Mouse (Mus musculus) MEL (cell line): ENCODE measurements around the gene Fam114a2. TPM values are rescaled to one million over a fixed set of nuclear protein-coding genes. Genes with fewer than 3 reads are reported as not detected.
A peak's percentile ranks its signal among the peaks of the same experiment; 100 is the strongest.

ENCODE experiments used
- DNase-seq: peaks from one replicate; pipeline ENCODE4 v3.0.0; 2011; ENCODE audit warnings: low read depth, low spot score
- H3K27ac ChIP-seq: 2 replicates; pipeline ENCODE4 v1.5.1; 2012; ENCODE audit warnings: low read depth, mild to moderate bottlenecking, control low read depth, low read length, moderate library complexity; ENCODE audit not compliant: control insufficient read depth
- H3K27me3 ChIP-seq, 2 experiments: fragments of 150-350 bp in 1 of 2; sonication (generic) in 1 of 2; 2 replicates each; pipeline ENCODE4 v1.6.1; 2012; ENCODE audit warnings: low read length in 2 of 2, mild to moderate bottlenecking in 2 of 2, improper control_type of control experiment in 1 of 2, moderate library complexity in 1 of 2; ENCODE audit not compliant: insufficient read depth in 2 of 2, control insufficient read depth in 1 of 2
- H3K36me3 ChIP-seq, 2 experiments: 2 replicates each; pipeline ENCODE4 v1.6.1; 2012 to 2014; ENCODE audit warnings: low read length in 2 of 2, improper control_type of control experiment in 1 of 2, inconsistent platforms in 1 of 2, mild to moderate bottlenecking in 1 of 2; ENCODE audit not compliant: insufficient read depth in 2 of 2, control insufficient read depth in 1 of 2
- H3K4me1 ChIP-seq, 2 experiments: fragments of 150-350 bp in 1 of 2; sonication (generic) in 1 of 2; 2 replicates each; pipeline ENCODE4 v1.6.1; 2012; ENCODE audit warnings: low read length in 2 of 2, improper control_type of control experiment in 1 of 2, mild to moderate bottlenecking in 1 of 2; ENCODE audit not compliant: insufficient read depth in 2 of 2, control insufficient read depth in 1 of 2
- H3K4me3 ChIP-seq, 2 experiments: fragments of 150-350 bp in 1 of 2; sonication (generic) in 1 of 2; 2 replicates each; pipeline ENCODE4 v1.5.1; 2012; ENCODE audit warnings: low read depth in 2 of 2, low read length in 2 of 2, mild to moderate bottlenecking in 2 of 2, moderate library complexity in 2 of 2, control low read depth in 1 of 2, improper control_type of control experiment in 1 of 2; ENCODE audit not compliant: control insufficient read depth in 1 of 2, insufficient read depth in 1 of 2
- H3K79me2 ChIP-seq: 2 replicates; pipeline ENCODE4 v1.6.1; 2012; ENCODE audit warnings: mild to moderate bottlenecking, low read length, moderate library complexity; ENCODE audit not compliant: control insufficient read depth, poor library complexity, insufficient read depth
- H3K9ac ChIP-seq: 2 replicates; pipeline ENCODE4 v1.6.1; 2012; ENCODE audit warnings: low read depth, mild to moderate bottlenecking, control low read depth, low read length, moderate library complexity; ENCODE audit not compliant: control insufficient read depth, poor library complexity, severe bottlenecking
- H3K9me3 ChIP-seq: fragments of 150-350 bp; sonication (generic); replicated peaks from 2 replicates; pipeline ENCODE4 v1.6.1; 2012; ENCODE audit warnings: mild to moderate bottlenecking, low read length, improper control_type of control experiment, moderate library complexity; ENCODE audit not compliant: insufficient read depth
- BHLHE40 ChIP-seq: IDR thresholded peaks from 2 replicates; pipeline ENCODE4 v1.6.1; 2012; ENCODE audit warnings: low read depth, mild to moderate bottlenecking, inconsistent platforms, low read length, improper control_type of control experiment, borderline replicate concordance
- CHD1 ChIP-seq: IDR thresholded peaks from 2 replicates; pipeline ENCODE4 v1.6.1; 2012; ENCODE audit warnings: low read depth, mild to moderate bottlenecking, inconsistent platforms, low read length, improper control_type of control experiment
- CHD2 ChIP-seq: IDR thresholded peaks from 2 replicates; pipeline ENCODE4 v1.6.1; 2011; ENCODE audit warnings: low read length, improper control_type of control experiment
- ELF1 ChIP-seq: IDR thresholded peaks from 2 replicates; pipeline ENCODE4 v1.6.1; 2014; ENCODE audit warnings: low read depth, mild to moderate bottlenecking, inconsistent platforms, low read length, improper control_type of control experiment, moderate library complexity
- EP300 ChIP-seq, 2 experiments: IDR thresholded peaks; 2 replicates each; pipeline ENCODE4 v1.6.1; 2011; ENCODE audit warnings: improper control_type of control experiment in 2 of 2, low read length in 2 of 2, low read depth in 1 of 2, mild to moderate bottlenecking in 1 of 2
- ETS1 ChIP-seq: IDR thresholded peaks from 2 replicates; pipeline ENCODE4 v1.6.1; 2012; ENCODE audit warnings: low read depth, mild to moderate bottlenecking, inconsistent platforms, low read length, improper control_type of control experiment, moderate library complexity
- HCFC1 ChIP-seq: IDR thresholded peaks from 2 replicates; pipeline ENCODE4 v1.6.1; 2012; ENCODE audit warnings: low read depth, mild to moderate bottlenecking, inconsistent platforms, low read length, improper control_type of control experiment, moderate library complexity
- JUND ChIP-seq: IDR thresholded peaks from 2 replicates; pipeline ENCODE4 v1.6.1; 2011; ENCODE audit warnings: low read depth, mild to moderate bottlenecking, improper control_type of control experiment, low read length
- KAT2A ChIP-seq: conservative IDR thresholded peaks from 2 replicates; pipeline ENCODE4 v1.6.1; 2012; ENCODE audit warnings: low read depth, low read length, improper control_type of control experiment, inconsistent platforms
- MAFK ChIP-seq: IDR thresholded peaks from 2 replicates; pipeline ENCODE4 v1.6.1; 2011; ENCODE audit warnings: low read depth, mild to moderate bottlenecking, low read length, improper control_type of control experiment, borderline replicate concordance
- MAX ChIP-seq: IDR thresholded peaks from 2 replicates; pipeline ENCODE4 v1.6.1; 2011; ENCODE audit warnings: low read length, improper control_type of control experiment
- MAZ ChIP-seq: IDR thresholded peaks from 2 replicates; pipeline ENCODE4 v1.6.1; 2012; ENCODE audit warnings: low read depth, mild to moderate bottlenecking, inconsistent platforms, low read length, improper control_type of control experiment
- MXI1 ChIP-seq: IDR thresholded peaks from 2 replicates; pipeline ENCODE4 v1.6.1; 2011; ENCODE audit warnings: mild to moderate bottlenecking, low read depth, low read length, improper control_type of control experiment
- MYB ChIP-seq: IDR thresholded peaks from 2 replicates; pipeline ENCODE4 v1.6.1; 2011; ENCODE audit warnings: mild to moderate bottlenecking, low read depth, low read length, improper control_type of control experiment
- NELFE ChIP-seq: IDR thresholded peaks from 2 replicates; pipeline ENCODE4 v1.6.1; 2011; ENCODE audit warnings: low read depth, low read length, improper control_type of control experiment
- NRF1 ChIP-seq: IDR thresholded peaks from 2 replicates; pipeline ENCODE4 v1.6.1; 2014; ENCODE audit warnings: low read depth, mild to moderate bottlenecking, inconsistent platforms, low read length, improper control_type of control experiment, moderate library complexity; ENCODE audit not compliant: poor library complexity, insufficient read depth, severe bottlenecking
- POLR2A ChIP-seq, 2 experiments: IDR thresholded peaks; 2 replicates each; pipeline ENCODE4 v1.6.1; 2011 to 2012; ENCODE audit warnings: low read length in 2 of 2, mild to moderate bottlenecking in 2 of 2, control low read depth in 1 of 2, improper control_type of control experiment in 1 of 2, low read depth in 1 of 2, moderate library complexity in 1 of 2; ENCODE audit not compliant: control insufficient read depth in 1 of 2, insufficient read depth in 1 of 2, poor library complexity in 1 of 2
- POLR2AphosphoS2 ChIP-seq: IDR thresholded peaks from 2 replicates; pipeline ENCODE4 v1.6.1; 2011; ENCODE audit warnings: low read length, improper control_type of control experiment
- RCOR1 ChIP-seq: IDR thresholded peaks from 2 replicates; pipeline ENCODE4 v1.6.1; 2012; ENCODE audit warnings: low read depth, mild to moderate bottlenecking, inconsistent platforms, low read length, improper control_type of control experiment
- SIN3A ChIP-seq: IDR thresholded peaks from 2 replicates; pipeline ENCODE4 v1.6.1; 2012; ENCODE audit warnings: low read length, improper control_type of control experiment, inconsistent platforms
- TBP ChIP-seq: IDR thresholded peaks from 2 replicates; pipeline ENCODE4 v1.8.0; 2011; ENCODE audit warnings: low read depth, low read length, improper control_type of control experiment
- TCF12 ChIP-seq: IDR thresholded peaks from 2 replicates; pipeline ENCODE4 v1.6.1; 2014; ENCODE audit warnings: low read depth, mild to moderate bottlenecking, inconsistent platforms, low read length, improper control_type of control experiment, moderate library complexity
- USF1 ChIP-seq: IDR thresholded peaks from 2 replicates; pipeline ENCODE4 v1.6.1; 2014; ENCODE audit warnings: low read depth, mild to moderate bottlenecking, inconsistent platforms, low read length, improper control_type of control experiment, moderate library complexity
- USF2 ChIP-seq, 2 experiments: IDR thresholded peaks; 2 replicates each; pipeline ENCODE4 v1.6.1; 2011 to 2012; ENCODE audit warnings: improper control_type of control experiment in 2 of 2, low read length in 2 of 2, borderline replicate concordance in 1 of 2, inconsistent platforms in 1 of 2, low read depth in 1 of 2, mild to moderate bottlenecking in 1 of 2; ENCODE audit not compliant: insufficient read depth in 1 of 2
- ZKSCAN1 ChIP-seq: IDR thresholded peaks from 2 replicates; pipeline ENCODE4 v1.6.1; 2012; ENCODE audit warnings: low read depth, mild to moderate bottlenecking, inconsistent platforms, low read length, improper control_type of control experiment, moderate library complexity
- ZMIZ1 ChIP-seq: IDR thresholded peaks from 2 replicates; pipeline ENCODE4 v1.6.1; 2012; ENCODE audit warnings: low read depth, mild to moderate bottlenecking, inconsistent platforms, low read length, improper control_type of control experiment, moderate library complexity
- polyA plus RNA-seq, 2 experiments: library from polyadenylated mRNA; stranded (reverse) in 1 of 2; unstranded in 1 of 2; fragments of >175 nt in 1 of 2; fragments of >200 nt in 1 of 2; gene quantifications; 2 replicates each; pipeline versions ENCODE4 v1.2.1 to v1.2.4; 2012; ENCODE audit warnings: low replicate concordance in 2 of 2, low read depth in 1 of 2; ENCODE audit not compliant: insufficient read length in 2 of 2, insufficient read depth in 1 of 2, missing spikeins in 1 of 2
- total RNA-seq: library from RNA; depleted of rRNA; stranded (reverse); fragments of 300-350 nt; gene quantifications from 2 replicates; pipeline ENCODE4 v1.2.3, GENCODE M21; 2012; rRNA removed

Fam114a2 gene
- total RNA-seq (39.5 and 40.7 TPM in 2 replicates), polyA plus RNA-seq (10 to 100 TPM in 1 of 2 experiments, not detected in 1; 42.3 TPM)

DNA sequence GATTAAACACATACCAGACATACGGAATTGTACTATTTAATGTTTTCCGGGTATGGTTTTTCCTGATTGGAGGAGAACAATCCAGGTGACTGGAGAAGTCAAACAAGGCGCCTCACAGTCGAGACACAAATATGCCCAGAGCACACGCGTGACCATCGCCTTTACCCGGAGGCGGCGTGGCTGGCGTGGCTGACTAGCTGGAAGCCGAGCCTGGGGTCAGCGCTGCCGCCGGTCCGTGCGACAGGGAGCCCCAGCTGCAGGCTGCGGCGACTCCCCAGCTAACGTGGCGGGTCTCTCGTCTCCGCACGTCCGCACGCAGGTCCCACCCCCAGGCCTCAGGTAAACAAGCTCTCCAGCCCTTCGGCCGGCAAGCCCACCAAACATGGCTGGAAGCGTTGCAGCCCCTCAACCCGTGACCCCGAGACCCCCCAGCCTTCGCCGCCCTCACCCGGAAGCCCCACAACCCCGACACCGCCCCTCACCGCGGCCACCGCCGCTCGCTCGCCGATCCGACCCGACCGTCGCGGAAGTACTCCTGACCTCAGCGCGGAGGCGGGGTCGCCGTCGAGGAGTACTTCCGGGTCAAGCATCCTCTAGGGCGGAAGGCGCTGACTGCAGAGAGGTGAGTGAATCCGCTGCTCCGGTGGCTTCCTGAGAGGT is at the start of gene Fam114a2, which contains the start of gene Mfap3:
TSS of gene Fam114a2 (minus strand) at position 527 of the 660 bp plus-strand sequence.
TSS of gene Mfap3 (plus strand) at position 574 of the 660 bp plus-strand sequence.
- H3K79me2 ChIP-seq: peaks cover 30% of the 10 kb centered on the region
- peak within 1 kb of the TSS; percentile 70 to 78 for H3K4me3 ChIP-seq
- peak within 1 kb of the TSS; percentile 8 for H3K27ac ChIP-seq
- H3K36me3 ChIP-seq: peaks cover 0 to 19% of the 10 kb centered on the region in 2 experiments
- H3K4me1 ChIP-seq: peaks cover 3 to 14% of the 10 kb centered on the region in 2 experiments
- H3K27me3 ChIP-seq: no peaks in the 10 kb centered on the region
- no peaks in the 10 kb centered on the region for H3K9me3 ChIP-seq
- peak; percentile 85 for TF ChIP-seq KAT2A
- peak; percentile 70 for TF ChIP-seq CHD2
- TF ChIP-seq POLR2A (IDR thresholded peaks at IDR 0.05; ENCODE audit: control insufficient read depth in 1 of 2, insufficient read depth in 1 of 2, low read depth in 1 of 2, low read length in 2 of 2, poor library complexity in 1 of 2): peak; percentile 82 to 91
- 0 out of 2 replicates have a peak, but pooled peaks have one; percentile 7 for TF ChIP-seq NRF1
- peak; percentile 49; the same call in 1 of the 2 replicates for TF ChIP-seq TBP
- TF ChIP-seq EP300 (IDR thresholded peaks at IDR 0.05; ENCODE audit: low read depth in 1 of 2, low read length in 2 of 2): peak in 1 of 2 experiments; percentile 48; a peak in 1 of 4 replicates
- peak; percentile 90 for TF ChIP-seq MXI1
- no peak for TF ChIP-seq USF2 (IDR thresholded peaks at IDR 0.05; ENCODE audit: borderline replicate concordance in 1 of 2, insufficient read depth in 1 of 2, low read depth in 1 of 2, low read length in 2 of 2)
- TF ChIP-seq NELFE: peak; percentile 90
- TF ChIP-seq HCFC1: peak; percentile 95
- TF ChIP-seq ZKSCAN1: no peak
- peak; percentile 77 for TF ChIP-seq POLR2AphosphoS2
- TF ChIP-seq RCOR1: peak; percentile 66
- no peak for TF ChIP-seq JUND
- TF ChIP-seq MAX: 0 out of 2 replicates have a peak, but pooled peaks have one; percentile 28
- 0 out of 2 replicates have a peak, but pooled peaks have one; percentile 7 for TF ChIP-seq MAFK
- TF ChIP-seq TCF12: peak; percentile 28; the same call in 1 of the 2 replicates
- peak; percentile 95 for TF ChIP-seq SIN3A
- TF ChIP-seq MYB: no peak
- TF ChIP-seq BHLHE40: no peak
- TF ChIP-seq MAZ: peak; percentile 98
- TF ChIP-seq USF1: peak; percentile 38; the same call in 1 of the 2 replicates
- no peak for TF ChIP-seq CHD1
- TF ChIP-seq ELF1: peak; percentile 98
- peak; percentile 28; the same call in 1 of the 2 replicates for TF ChIP-seq ETS1
- TF ChIP-seq ZMIZ1: peak; percentile 65
- TF ChIP-seq, all 39 proteins: peak for 20
- peak within 1 kb of the TSS; percentile 60 for H3K9ac ChIP-seq
- peak; percentile 96 for DNase-seq
